Mouse (Mus musculus) brain, embryonic 14.5 days (tissue): ENCODE results near the gene Fig4. TPM values are rescaled to one million over a fixed set of nuclear protein-coding genes. Genes with fewer than 3 reads are reported as not detected.

ENCODE experiments used
- DNase-seq: peaks from one replicate; pipeline ENCODE4 v3.0.0-alpha.2; 2011; ENCODE audit warnings: low read depth
- CTCF ChIP-seq: fragments of 200-500 bp; IDR thresholded peaks from 2 replicates; pipeline ENCODE4 v1.5.1; 2012; ENCODE audit warnings: inconsistent platforms, mild to moderate bottlenecking, moderate library complexity, borderline replicate concordance; ENCODE audit not compliant: insufficient read depth, insufficient read length; ENCODE audit errors: extremely low read depth
- POLR2A ChIP-seq: fragments of 200-500 bp; IDR thresholded peaks from 2 replicates; pipeline ENCODE4 v1.6.1; 2012; ENCODE audit warnings: mild to moderate bottlenecking, inconsistent platforms, borderline replicate concordance; ENCODE audit not compliant: poor library complexity, insufficient read depth, insufficient read length, severe bottlenecking; ENCODE audit errors: extremely low read depth
- polyA plus RNA-seq: library from polyadenylated mRNA; depleted of rRNA; stranded (reverse); fragments of >200 nt; gene quantifications from 2 replicates; pipeline ENCODE4 v1.2.3, GENCODE M21; 2012; rRNA removed

The Fig4 gene
- polyA plus RNA-seq, 1 experiment: 19.4 TPM

GRCm38 (mm10) chr10:41157296-41157695, 145.8 kb downstream of the Fig4 start:
- TF ChIP-seq POLR2A: no peak
- no peak for TF ChIP-seq CTCF
- DNase-seq: no peak

GRCm38 (mm10) chr10:41156693-41157092, 146.4 kb downstream of the Fig4 start:
- no peak for TF ChIP-seq CTCF
- no peak for TF ChIP-seq POLR2A

GRCm38 (mm10) chr10:41153229-41153750, 149.8 kb downstream of the Fig4 start:
- TF ChIP-seq POLR2A (no peak), CTCF (no peak)

More at GRCm38 (mm10) chr10:41156693-41157092, 146.4 kb downstream of the Fig4 start:
- DNase-seq: no peak

GRCm38 (mm10) chr10:41151901-41152300, 151.2 kb downstream of the Fig4 start:
- TF ChIP-seq POLR2A (no peak), CTCF (no peak)
- DNase-seq: no peak

More at GRCm38 (mm10) chr10:41153229-41153750, 149.8 kb downstream of the Fig4 start:
- no peak for DNase-seq

GRCm38 (mm10) chr10:41151441-41151840, 151.6 kb downstream of the Fig4 start:
- peak; percentile 53 for DNase-seq
- TF ChIP-seq POLR2A (no peak), CTCF (no peak)

- peak; percentile 17 for DNase-seq
- TF ChIP-seq CTCF (no peak), POLR2A (no peak)
Measured at GRCm38 (mm10) chr10:41151021-41151420, 152.0 kb downstream of the Fig4 start.

GRCm38 (mm10) chr10:41150496-41150895, 152.6 kb downstream of the Fig4 start:
- no peak for DNase-seq
- no peak for TF ChIP-seq POLR2A
- TF ChIP-seq CTCF: no peak

- no peak for DNase-seq
- TF ChIP-seq CTCF (no peak), POLR2A (no peak)
Measured at GRCm38 (mm10) chr10:41149307-41149706, 153.8 kb downstream of the Fig4 start.

GRCm38 (mm10) chr10:41146141-41146540, 156.9 kb downstream of the Fig4 start:
- TF ChIP-seq CTCF: no peak
- TF ChIP-seq POLR2A: no peak
- no peak for DNase-seq

Other genes with a start within 250 kb of the Fig4 start
- 1.7 and 1.9 TPM in 2 replicates for gene Gpr6, start 231.0 kb downstream of the Fig4 start, polyA plus RNA-seq
- gene Ak9, start 720 bp upstream of the Fig4 start, polyA plus RNA-seq: 0.09 and 0.25 TPM in 2 replicates
- gene Zbtb24, start 147.1 kb upstream of the Fig4 start, polyA plus RNA-seq: 23.0 and 23.1 TPM in 2 replicates
- gene Mical1, start 173.1 kb upstream of the Fig4 start, polyA plus RNA-seq: 34.2 and 44.8 TPM in 2 replicates
- gene Smpd2, start 187.1 kb upstream of the Fig4 start, polyA plus RNA-seq: 41.5 and 52.2 TPM in 2 replicates
- 2.0 and 2.1 TPM in 2 replicates for gene Ppil6, start 187.2 kb upstream of the Fig4 start, polyA plus RNA-seq
- gene Cd164, start 216.2 kb upstream of the Fig4 start, polyA plus RNA-seq: 57.1 and 58.2 TPM in 2 replicates